In genomic region chr16:31235457-31236310, GRCm38 (mm10) we compare ENCODE assay signal across 8 mouse cellular contexts. TPM values are rescaled to one million over a fixed set of nuclear protein-coding genes. Genes with fewer than 3 reads are reported as not detected.
DNase-seq lines count a peak whose midpoint lies in the region; ATAC-seq lines count a peak whose summit lies in the region.

No protein-coding gene starts in this region.

- H3K27me3 ChIP-seq in hindbrain, embryonic 11.5 days (ENCODE audit: control insufficient read depth, insufficient read depth, low read length) = no peaks in the 10 kb centered on the region

- no peak overlapping the region for H3K4me3 ChIP-seq in hindbrain, embryonic 11.5 days (ENCODE audit: low read depth, low read length)

- peak; percentile 51 for DNase-seq in adrenal gland, adult 2 months
- no peak for DNase-seq in adrenal gland, adult 18-20 months (ENCODE audit: low spot score in 2 of 2)
- peak; percentile 24 to 32 for DNase-seq in spleen, adult 18-20 months
- DNase-seq in spleen, adult 12 weeks (ENCODE audit: low spot score) = no peak
- DNase-seq in hindbrain, embryonic 11.5 days (ENCODE audit: low spot score) = peak; percentile 25
- DNase-seq in thymus, postnatal 14 days = peak; percentile 49

- H3K4me1 ChIP-seq in hindbrain, embryonic 11.5 days (replicated peaks; ENCODE audit: control insufficient read depth, insufficient read depth, low read length) = no peaks in the 10 kb centered on the region

- H3K9ac ChIP-seq in hindbrain, embryonic 11.5 days (ENCODE audit: low read depth, low read length) = no peak overlapping the region

- H3K27ac ChIP-seq in hindbrain, embryonic 11.5 days (ENCODE audit: low read depth, low read length) = no peak overlapping the region

- no peaks in the 10 kb centered on the region for H3K36me3 ChIP-seq in hindbrain, embryonic 11.5 days (ENCODE audit: control insufficient read depth, insufficient read depth, low read length)

- no peak overlapping the region for H3K4me2 ChIP-seq in hindbrain, embryonic 11.5 days (replicated peaks; ENCODE audit: low read depth, low read length)

- ATAC-seq in hindbrain, embryonic 11.5 days (ENCODE audit: low FRiP score) = no peak
- peak; percentile 71 for ATAC-seq in megakaryocyte progenitor cell, adult 5-6 weeks (replicated peaks; ENCODE audit: poor library complexity)
- no peak for ATAC-seq in cerebellum, adult (ENCODE audit: insufficient number of reproducible peaks, low FRiP score, low TSS enrichment)

- H3K9me3 ChIP-seq in hindbrain, embryonic 11.5 days (ENCODE audit: control insufficient read depth, low read length) = no peaks in the 10 kb centered on the region

- 35% methylated on average over 17 of the region's 18 CpGs for WGBS in hindbrain, embryonic 11.5 days

RNA-seq across cellular contexts. Expression of gene Acap2, which starts 34.6 kb away (rescaled TPM):
- total RNA-seq in adrenal gland, adult 2 months (2021) = 10 to 100 TPM; 31.9 to 40.2 TPM
- polyA plus RNA-seq in adrenal gland, adult 2 months (2012; rRNA removed) = 8.3 and 9.6 TPM in 2 replicates
- 10 to 100 TPM; 32.0 to 37.3 TPM for total RNA-seq in adrenal gland, adult 18-20 months (2021)
- 22.9 and 23.4 TPM in 2 replicates for polyA plus RNA-seq in hindbrain, embryonic 11.5 days (2014; fragmentation: Nextera tagmentation; extraction: Ambion mirVana)
- total RNA-seq in megakaryocyte progenitor cell, adult 5-6 weeks (2015) = 30.1 and 30.7 TPM in 2 replicates
- 39.4 and 46.9 TPM in 2 replicates for total RNA-seq in megakaryocyte progenitor cell, adult 5-6 weeks (2017)

RNA-seq across cellular contexts. Expression of gene Ppp1r2, which starts 39.4 kb away (rescaled TPM):
- total RNA-seq in adrenal gland, adult 2 months (2021) = 10 to 100 TPM; 71.5 to 82.0 TPM
- polyA plus RNA-seq in adrenal gland, adult 2 months (2012; rRNA removed) = 75.9 and 81.2 TPM in 2 replicates
- total RNA-seq in adrenal gland, adult 18-20 months (2021) = 10 to 100 TPM; 74.0 to 78.2 TPM
- 99.3 and 107 TPM in 2 replicates for polyA plus RNA-seq in hindbrain, embryonic 11.5 days (2014; fragmentation: Nextera tagmentation; extraction: Ambion mirVana)
- total RNA-seq in megakaryocyte progenitor cell, adult 5-6 weeks (2015) = 54.5 and 70.3 TPM in 2 replicates
- total RNA-seq in megakaryocyte progenitor cell, adult 5-6 weeks (2017) = 49.6 and 51.7 TPM in 2 replicates

Comparison
In these comparisons a context has a peak if more than half of its experiments do, and no peak if none do; other contexts are left out.
1. DNase-seq: peak in adrenal gland, adult 2 months (single experiment), spleen, adult 18-20 months (2 of 2), hindbrain, embryonic 11.5 days (single experiment) and thymus, postnatal 14 days (single experiment); none in adrenal gland, adult 18-20 months (0 of 2) and spleen, adult 12 weeks (single experiment).